Mouse (Mus musculus) adrenal gland, postnatal 4 days (tissue): Measurements from ENCODE around the gene Bcat1. TPM values are rescaled to one million over a fixed set of nuclear protein-coding genes. Genes with fewer than 3 reads are reported as not detected.
"Not testable (repeated sequence)": the region's sequence is repeated elsewhere in the genome, so short reads cannot be mapped to it uniquely, and the experiment has no call there.

Experiments used
- DNase-seq, 2 experiments: peaks; one replicate each; pipeline ENCODE4 v3.0.0; 2021 to 2022; ENCODE audit warnings: low spot score in 2 of 2, mixed read lengths in 2 of 2
- total RNA-seq, 2 experiments: library from RNA; stranded (reverse); gene quantifications; 2 replicates each; pipeline ENCODE4 v1.2.3; 2021

Bcat1 gene
- total RNA-seq, 2 experiments from 2014 or later = 8.9 to 10.4 TPM

DNA sequence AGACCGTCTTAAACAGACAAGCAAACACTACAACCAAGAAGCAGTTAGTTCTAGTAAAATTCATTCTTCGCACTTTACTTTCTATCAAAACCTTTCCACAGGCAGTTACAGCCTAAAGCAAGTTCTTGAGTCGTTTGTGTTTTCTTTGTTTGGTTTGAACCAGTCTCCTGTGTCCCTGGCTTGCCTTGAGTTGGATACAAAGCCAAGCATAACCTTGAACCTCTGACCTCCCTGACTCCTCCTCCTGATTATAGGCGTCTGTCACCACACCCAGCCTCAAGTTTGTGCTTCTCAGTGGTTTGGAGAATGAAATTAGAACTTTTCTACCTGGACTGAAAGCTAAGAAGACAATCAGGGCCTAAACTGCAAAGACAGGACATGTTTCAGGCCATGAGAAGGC, 18.4 kb upstream of the Bcat1 start:
- no peak for DNase-seq

DNA sequence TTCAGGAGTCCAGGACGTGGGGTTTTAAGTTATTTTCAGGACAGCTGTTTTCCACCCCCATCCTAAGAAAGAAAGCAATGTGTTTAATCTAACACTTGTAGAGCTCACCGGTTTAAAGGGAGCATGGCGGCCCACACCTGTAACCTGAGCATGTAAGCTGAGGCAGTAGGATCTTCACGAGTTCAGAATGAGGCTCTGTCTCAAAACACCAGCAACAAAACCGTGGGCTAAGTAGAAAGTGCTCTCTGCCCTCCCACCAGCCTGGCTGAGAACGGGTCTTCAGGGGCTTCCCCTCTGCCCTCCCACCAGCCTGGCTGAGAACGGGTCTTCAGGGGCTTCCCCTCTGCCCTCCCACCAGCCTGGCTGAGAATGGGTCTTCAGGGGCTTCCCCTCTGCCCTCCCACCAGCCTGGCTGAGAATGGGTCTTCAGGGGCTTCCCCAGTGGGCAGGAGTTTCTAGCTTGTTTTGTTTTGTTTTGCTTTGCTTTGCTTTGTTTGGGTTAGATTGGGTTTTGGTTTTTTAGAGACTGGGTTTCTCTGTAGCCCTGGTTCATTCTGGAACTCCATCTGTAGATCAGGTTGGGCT, 17.1 kb upstream of the Bcat1 start:
- DNase-seq = not testable (repeated sequence)

DNA sequence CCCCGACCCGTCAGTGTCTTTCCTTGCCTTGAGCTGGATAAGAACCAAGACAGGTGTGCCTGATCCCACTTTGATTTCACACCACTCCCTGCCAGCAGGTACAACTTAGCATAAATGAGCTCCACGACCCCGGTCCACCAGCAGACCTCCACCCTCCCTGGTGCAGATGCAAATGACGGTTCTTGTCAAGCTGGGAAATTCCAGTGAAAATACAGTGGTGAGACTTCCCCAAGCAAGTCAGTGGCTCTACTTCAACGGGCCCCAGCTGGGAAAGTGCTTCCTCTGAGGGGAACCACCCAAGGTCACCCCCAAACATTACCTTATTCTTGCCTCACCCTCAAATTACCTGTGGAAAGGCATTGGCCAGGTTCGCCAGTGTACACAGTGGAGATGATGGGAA, 16.0 kb upstream of the Bcat1 start:
- DNase-seq = no peak

- no peak for DNase-seq
Observed at GRCm38 (mm10) chr6:145090928-145091327, 14.9 kb upstream of the Bcat1 start.

DNA sequence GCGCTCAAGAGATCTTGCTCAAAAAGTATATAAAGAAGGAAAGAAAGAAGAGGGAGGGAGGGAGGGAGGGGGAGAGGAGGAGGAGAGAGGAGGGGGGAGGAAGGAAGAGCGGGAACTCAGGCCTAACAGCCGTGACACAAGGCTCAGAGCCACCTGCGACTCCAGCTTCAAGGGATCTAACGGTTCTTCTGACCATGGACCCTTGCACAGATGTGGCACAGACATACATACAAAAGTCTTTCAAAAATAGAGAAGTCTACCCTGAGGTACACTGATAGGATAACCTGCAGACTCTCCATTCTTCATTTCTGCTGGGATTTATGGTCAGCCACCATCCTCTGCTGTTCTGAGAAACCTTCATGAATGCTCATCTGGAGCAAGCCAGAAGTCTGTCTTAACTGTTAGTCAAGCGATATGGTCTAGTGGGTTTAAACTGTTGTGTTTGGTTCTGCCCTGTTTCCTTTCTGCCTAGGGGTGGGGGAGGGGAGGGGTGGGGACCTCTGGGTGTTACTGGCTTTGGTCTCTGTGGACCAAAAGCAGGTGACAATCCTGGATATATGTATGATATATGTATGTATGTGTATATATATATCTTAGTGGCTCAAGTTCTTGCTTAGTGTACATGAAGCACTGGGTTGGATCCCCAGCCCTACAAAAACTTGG, 14.3 kb upstream of the Bcat1 start:
- DNase-seq = no peak

DNA sequence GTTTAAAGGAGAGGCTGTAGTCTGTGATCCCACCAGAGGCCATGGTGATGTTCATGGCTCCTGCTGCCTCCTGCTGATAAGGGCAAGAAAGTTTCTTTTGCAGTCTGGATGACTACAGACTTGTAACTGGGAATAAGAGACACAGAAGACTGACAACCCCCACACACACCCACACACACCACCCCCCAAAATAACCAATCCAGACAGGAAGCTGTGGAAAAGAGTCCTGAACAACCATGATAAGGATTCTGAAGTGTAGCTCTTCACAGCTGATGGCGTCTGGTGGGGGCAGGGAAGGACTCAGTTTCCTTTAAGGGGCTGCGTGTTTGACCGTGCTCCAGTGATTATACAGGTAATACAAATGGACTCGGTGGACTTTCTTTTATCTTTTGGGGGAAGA, 13.4 kb upstream of the Bcat1 start:
- DNase-seq = no peak

GRCm38 (mm10) chr6:145088451-145089113, 12.6 kb upstream of the Bcat1 start:
- DNase-seq = no peak

DNA sequence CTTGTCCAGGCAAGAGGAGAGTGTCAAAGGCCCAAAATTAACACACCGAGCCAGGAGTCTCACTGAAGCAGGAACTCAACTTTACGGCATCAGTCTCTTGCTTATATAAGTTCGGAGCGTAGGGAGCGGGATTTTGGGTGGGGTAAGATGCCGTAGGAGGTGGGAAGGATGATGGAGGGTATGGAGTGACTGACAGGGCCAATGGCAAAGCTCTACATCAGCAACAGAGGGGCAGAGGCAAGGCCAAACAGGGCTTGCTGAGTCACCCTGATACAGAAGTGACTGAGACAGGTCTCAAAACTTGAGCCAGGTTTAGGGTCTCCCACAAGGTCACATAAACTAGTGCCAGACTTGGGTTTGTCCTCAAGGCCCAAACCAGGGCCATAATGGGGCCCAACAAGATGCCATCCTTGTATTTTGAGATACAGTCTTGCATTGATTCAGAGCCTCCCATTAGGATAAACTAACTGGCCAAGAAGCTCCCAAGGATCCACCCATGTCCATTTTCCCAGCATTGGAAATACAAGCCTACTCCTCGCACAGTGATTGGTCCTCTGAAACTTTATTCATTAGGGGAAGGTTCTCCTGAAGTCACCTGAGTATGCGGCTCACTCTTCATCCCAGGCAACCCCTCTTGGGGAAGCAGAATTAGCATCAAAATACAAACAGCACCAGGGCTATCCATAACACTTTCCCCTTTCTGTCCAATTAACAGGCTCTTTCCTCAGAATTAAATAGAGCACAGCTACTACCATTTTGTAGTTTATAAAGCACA, 8.5 kb upstream of the Bcat1 start:
- no peak for DNase-seq

GRCm38 (mm10) chr6:145081721-145082120, 5.7 kb upstream of the Bcat1 start:
- DNase-seq = no peak

DNA sequence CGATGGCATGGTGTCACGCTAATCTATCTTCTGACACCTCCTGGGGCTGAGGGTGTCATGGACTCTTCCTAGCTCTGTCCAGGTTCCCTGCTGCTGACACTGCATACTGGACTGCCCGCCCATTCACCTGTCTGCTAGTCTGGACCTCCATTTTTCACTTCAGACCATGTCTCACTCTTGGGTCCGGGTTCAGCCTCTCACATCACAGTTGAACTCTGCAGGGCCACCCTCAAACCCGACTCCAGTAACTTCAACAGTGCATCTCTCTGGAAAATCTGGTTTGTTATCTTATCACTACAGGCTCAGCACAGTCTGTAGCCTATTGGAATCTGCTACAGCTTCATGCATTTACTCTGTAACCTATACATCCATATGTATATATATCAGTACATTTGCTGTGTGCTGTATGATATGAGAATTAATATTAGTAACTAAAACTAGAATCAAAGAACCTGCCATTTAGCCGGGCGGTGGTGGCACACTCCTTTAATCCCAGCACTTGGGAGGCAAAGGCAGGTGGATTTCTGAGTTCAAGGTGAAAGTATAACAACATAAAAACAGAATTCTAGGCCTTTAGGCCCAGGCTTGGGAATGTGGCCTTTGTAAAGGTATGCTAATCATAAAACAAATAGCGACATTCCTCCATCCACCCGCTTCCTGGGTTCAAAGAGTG, 3.2 kb upstream of the Bcat1 start:
- DNase-seq = no peak

GRCm38 (mm10) chr6:145076286-145076685, 302 bp upstream of the Bcat1 start:
- no peak for DNase-seq

- no peak for DNase-seq
Observed at GRCm38 (mm10) chr6:145075088-145075547, 866 bp downstream of the Bcat1 start.

DNA sequence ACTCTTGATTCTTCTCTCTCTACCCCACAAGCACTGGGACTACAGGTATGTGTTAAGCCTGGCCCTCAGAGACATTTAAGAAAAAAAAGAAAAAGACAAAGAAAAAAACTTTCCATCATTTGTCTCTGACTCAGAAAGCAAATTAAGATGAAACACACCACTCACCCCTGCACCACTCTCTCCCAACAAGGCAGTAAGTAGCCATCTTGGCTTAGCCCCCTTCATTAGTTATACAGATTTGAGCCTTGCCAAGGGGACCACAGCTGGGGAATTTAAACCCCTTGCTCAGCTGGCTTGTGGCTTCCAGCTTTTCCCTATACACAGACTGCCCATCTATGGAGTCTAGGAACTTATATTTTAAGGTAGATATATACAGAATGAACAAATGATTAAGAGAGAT, 1.5 kb downstream of the Bcat1 start:
- DNase-seq = no peak

GRCm38 (mm10) chr6:145069921-145070320, 6.1 kb downstream of the Bcat1 start:
- DNase-seq = no peak

- DNase-seq = no peak
Observed at GRCm38 (mm10) chr6:145069397-145069796, 6.6 kb downstream of the Bcat1 start.

GRCm38 (mm10) chr6:145067679-145068078, 8.3 kb downstream of the Bcat1 start:
- DNase-seq = no peak

- DNase-seq = no peak
Observed at GRCm38 (mm10) chr6:145066416-145066815, 9.6 kb downstream of the Bcat1 start.

GRCm38 (mm10) chr6:145065301-145065845, 10.6 kb downstream of the Bcat1 start:
- no peak for DNase-seq

- no peak for DNase-seq
Observed at GRCm38 (mm10) chr6:145064104-145064503, 11.9 kb downstream of the Bcat1 start.

GRCm38 (mm10) chr6:145063212-145063868, 12.6 kb downstream of the Bcat1 start:
- DNase-seq = no peak
